Mouse (Mus musculus) frontal cortex, adult (tissue): ENCODE data around the gene Clec4f.
"Not testable (repeated sequence)": the region's sequence is repeated elsewhere in the genome, so short reads cannot be mapped to it uniquely, and the experiment has no call there.

Experiments used
- ATAC-seq: cut with Nextera tagmentation; 2 replicates; pipeline ENCODE4 v1.9.2; 2017; ENCODE audit warnings: mild to moderate bottlenecking, moderate library complexity, mixed read lengths; ENCODE audit not compliant: low TSS enrichment

Gene Clec4f

GRCm38 (mm10) chr6:83656087-83656486, at the start of gene Clec4f:
Clec4f (minus strand) TSS chr6:83656187.
- no peak for ATAC-seq

- no peak for ATAC-seq
Observed at GRCm38 (mm10) chr6:83704701-83705100, 48.7 kb upstream of the Clec4f start.

- no peak for ATAC-seq
Observed at GRCm38 (mm10) chr6:83704294-83704693, 48.3 kb upstream of the Clec4f start.

- ATAC-seq: no peak
Observed at GRCm38 (mm10) chr6:83703722-83704078, 47.7 kb upstream of the Clec4f start.

GRCm38 (mm10) chr6:83703000-83703721, 47.2 kb upstream of the Clec4f start:
- ATAC-seq: no peak

- ATAC-seq: no peak
Observed at GRCm38 (mm10) chr6:83702146-83702999, 46.4 kb upstream of the Clec4f start.

- ATAC-seq: no peak
Observed at GRCm38 (mm10) chr6:83701001-83701400, 45.0 kb upstream of the Clec4f start.

GRCm38 (mm10) chr6:83699971-83700370, 44.0 kb upstream of the Clec4f start:
- ATAC-seq: no peak

- no peak for ATAC-seq
Observed at GRCm38 (mm10) chr6:83697932-83698331, 41.9 kb upstream of the Clec4f start.

- ATAC-seq: no peak
Observed at GRCm38 (mm10) chr6:83696684-83697083, 40.7 kb upstream of the Clec4f start.

GRCm38 (mm10) chr6:83695731-83696130, 39.7 kb upstream of the Clec4f start:
- ATAC-seq: no peak

GRCm38 (mm10) chr6:83693835-83694234, 37.8 kb upstream of the Clec4f start:
- ATAC-seq: peak; percentile 52; the same call in 1 of the 2 replicates

GRCm38 (mm10) chr6:83692962-83693361, 37.0 kb upstream of the Clec4f start:
- no peak for ATAC-seq

GRCm38 (mm10) chr6:83690936-83691335, 34.9 kb upstream of the Clec4f start:
- ATAC-seq: no peak

- no peak for ATAC-seq
Observed at GRCm38 (mm10) chr6:83690277-83690676, 34.3 kb upstream of the Clec4f start.

GRCm38 (mm10) chr6:83689374-83689773, 33.4 kb upstream of the Clec4f start:
- no peak for ATAC-seq

- ATAC-seq: no peak
Observed at GRCm38 (mm10) chr6:83677757-83678156, 21.8 kb upstream of the Clec4f start, which contains the start of gene Cd207. Cd207 (minus strand) TSS chr6:83677857.

- ATAC-seq: peak; percentile 85
Observed at GRCm38 (mm10) chr6:83673395-83673794, 17.4 kb upstream of the Clec4f start.

GRCm38 (mm10) chr6:83665009-83665408, 9.0 kb upstream of the Clec4f start:
- ATAC-seq: no peak

GRCm38 (mm10) chr6:83660821-83661220, 4.8 kb upstream of the Clec4f start:
- no peak for ATAC-seq

GRCm38 (mm10) chr6:83646715-83647114, 9.3 kb downstream of the Clec4f start:
- ATAC-seq: no peak

GRCm38 (mm10) chr6:83635329-83635728, 20.7 kb downstream of the Clec4f start:
- no peak for ATAC-seq

GRCm38 (mm10) chr6:83634631-83635030, 21.4 kb downstream of the Clec4f start:
- not testable (repeated sequence) for ATAC-seq
